Mouse (Mus musculus) lung, embryonic 15.5 days (tissue): ENCODE data around the gene Ctdspl. TPM values are rescaled to one million over a fixed set of nuclear protein-coding genes. Genes with fewer than 3 reads are reported as not detected.

Experiments used
- ATAC-seq: fragments of 200-750 bp; cut with Nextera tagmentation; 2 replicates; pipeline ENCODE4 v1.8.0; 2017; ENCODE audit warnings: moderate number of reproducible peaks, borderline replicate concordance; ENCODE audit not compliant: low FRiP score, low TSS enrichment; ENCODE audit errors: extremely low read depth
- H3K27ac ChIP-seq: fragments of 300-500 bp; sonication (generic); 2 replicates; pipeline ENCODE4 v1.5.1; 2015; ENCODE audit warnings: moderate library complexity, mild to moderate bottlenecking, inconsistent platforms
- H3K27me3 ChIP-seq: fragments of 300-500 bp; sonication (generic); 2 replicates; pipeline ENCODE4 v1.6.1; 2015; ENCODE audit warnings: inconsistent platforms
- H3K36me3 ChIP-seq: fragments of 300-500 bp; sonication (generic); 2 replicates; pipeline ENCODE4 v1.6.1; 2015; ENCODE audit warnings: inconsistent platforms
- H3K4me1 ChIP-seq: fragments of 300-500 bp; sonication (generic); 2 replicates; pipeline ENCODE4 v1.6.1; 2015; ENCODE audit warnings: inconsistent platforms
- H3K4me2 ChIP-seq: fragments of 300-500 bp; sonication (generic); 2 replicates; pipeline ENCODE4 v1.6.1; 2015; ENCODE audit warnings: inconsistent platforms, mild to moderate bottlenecking, moderate library complexity
- H3K4me3 ChIP-seq: fragments of 300-500 bp; sonication (generic); 2 replicates; pipeline ENCODE4 v1.5.1; 2015; ENCODE audit warnings: mild to moderate bottlenecking, inconsistent platforms
- H3K9ac ChIP-seq: fragments of 300-500 bp; sonication (generic); 2 replicates; pipeline ENCODE4 v1.6.1; 2015; ENCODE audit warnings: inconsistent platforms
- H3K9me3 ChIP-seq: fragments of 300-500 bp; sonication (generic); 2 replicates; pipeline ENCODE4 v1.6.1; 2016; ENCODE audit warnings: inconsistent platforms
- WGBS: fragments of 180-500 bp; shearing (Covaris S2); methylation state at CpG from one replicate; pipeline ENCODE4 v1.1.7; 2015; 5-methylcytosine and 5-hydroxymethylcytosine counted together
- polyA plus RNA-seq: library from polyadenylated mRNA; unstranded; fragments of >200 nt; fragmentation: Nextera tagmentation; extraction: Ambion mirVana; gene quantifications from 2 replicates; pipeline ENCODE4 v1.2.1, GENCODE M21; 2015

The Ctdspl gene
- polyA plus RNA-seq, 1 experiment from 2014 or later: 22.2 TPM

- peak; percentile 23; the same call in 1 of the 2 replicates for ATAC-seq
- H3K27me3 ChIP-seq: no peaks in the 10 kb centered on the region
- H3K9me3 ChIP-seq: no peaks in the 10 kb centered on the region
- H3K9ac ChIP-seq: no peak overlapping the region
- no peaks in the 10 kb centered on the region for H3K36me3 ChIP-seq
- peaks cover 61% of the 10 kb centered on the region for H3K4me1 ChIP-seq
- no peak overlapping the region for H3K4me3 ChIP-seq
- WGBS: 45% methylated on average over 9 of the region's 9 CpGs
- H3K4me2 ChIP-seq: peak overlapping the region; percentile 21; the same call in 1 of the 2 replicates
- H3K27ac ChIP-seq: peak overlapping the region; percentile 84
Observed at GRCm38 (mm10) chr9:118975758-118976157, 49.5 kb downstream of the Ctdspl start.

DNA sequence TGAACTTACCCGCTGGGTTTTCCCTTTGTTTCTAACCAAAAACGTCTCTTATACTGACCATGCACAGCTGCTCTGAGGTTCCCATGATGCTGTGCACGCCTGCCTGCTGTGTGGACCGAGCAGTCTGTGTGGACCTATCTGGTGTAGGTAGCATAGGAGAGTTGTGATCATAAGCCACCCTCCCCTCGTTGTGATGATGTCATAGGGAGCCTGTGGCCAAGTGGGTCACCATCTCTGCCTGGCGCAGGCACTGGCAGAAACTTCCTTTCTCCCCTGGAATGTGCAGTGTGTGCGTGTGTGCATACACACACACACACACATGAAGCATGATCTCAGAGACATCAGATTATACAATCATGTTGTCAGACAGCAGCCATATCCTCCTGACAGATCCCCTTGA lies 50.3 kb downstream of the Ctdspl start:
- Histone ChIP-seq H3K36me3 (no peaks in the 10 kb centered on the region), H3K9ac (no peak overlapping the region), H3K9me3 (no peaks in the 10 kb centered on the region), H3K4me2 (no peak overlapping the region), H3K27ac (peak overlapping the region; percentile 84), H3K27me3 (no peaks in the 10 kb centered on the region), H3K4me3 (no peak overlapping the region), H3K4me1 (peaks cover 69% of the 10 kb centered on the region)
- WGBS: 71% methylated on average over 7 of the region's 7 CpGs
- no peak for ATAC-seq

GRCm38 (mm10) chr9:118977425-118977824 lies 51.2 kb downstream of the Ctdspl start:
- Histone ChIP-seq H3K9me3 (no peaks in the 10 kb centered on the region), H3K4me3 (no peak overlapping the region), H3K36me3 (no peaks in the 10 kb centered on the region), H3K4me2 (no peak overlapping the region), H3K9ac (no peak overlapping the region), H3K4me1 (peaks cover 76% of the 10 kb centered on the region), H3K27ac (peak overlapping the region; percentile 38; the same call in 1 of the 2 replicates), H3K27me3 (no peaks in the 10 kb centered on the region)
- ATAC-seq: no peak
- 95% methylated on average over 7 of the region's 7 CpGs for WGBS

DNA sequence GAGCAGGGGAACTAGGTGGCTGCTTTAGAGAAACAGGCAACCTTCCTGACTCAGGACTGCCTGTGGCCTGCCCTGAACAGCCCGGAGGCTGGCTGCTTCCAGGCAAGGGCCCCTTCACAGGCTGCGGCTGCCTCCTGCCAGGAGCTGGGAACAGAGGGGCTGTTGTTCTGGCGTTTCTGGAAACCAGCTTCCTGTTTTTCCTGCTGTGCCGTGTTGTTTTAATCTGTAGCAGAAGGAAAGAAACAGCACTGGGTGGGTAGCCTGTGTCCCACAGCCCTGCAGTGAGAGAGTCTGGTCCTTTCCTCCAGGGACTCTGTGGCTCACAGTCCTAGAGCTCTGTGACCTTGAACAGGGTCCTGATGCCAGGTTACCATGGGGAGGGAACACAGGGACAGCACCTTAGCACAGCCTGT lies 54.2 kb downstream of the Ctdspl start:
- Histone ChIP-seq H3K9me3 (no peaks in the 10 kb centered on the region), H3K27me3 (no peaks in the 10 kb centered on the region), H3K4me2 (0 out of 2 replicates have a peak overlapping the region, but pooled peaks have one; percentile 2), H3K36me3 (no peaks in the 10 kb centered on the region), H3K4me3 (no peak overlapping the region), H3K27ac (peak overlapping the region; percentile 89), H3K9ac (no peak overlapping the region), H3K4me1 (peaks cover 66% of the 10 kb centered on the region)
- WGBS: 6% methylated on average over 4 of the region's 4 CpGs
- 0 out of 2 replicates have a peak, but pooled peaks have one; percentile 36 for ATAC-seq

- H3K4me1 ChIP-seq: peaks cover 49% of the 10 kb centered on the region
- WGBS: 67% methylated on average over 15 of the region's 15 CpGs
- H3K4me3 ChIP-seq: no peak overlapping the region
- no peak overlapping the region for H3K4me2 ChIP-seq
- no peaks in the 10 kb centered on the region for H3K27me3 ChIP-seq
- H3K9me3 ChIP-seq: no peaks in the 10 kb centered on the region
- no peaks in the 10 kb centered on the region for H3K36me3 ChIP-seq
- no peak overlapping the region for H3K9ac ChIP-seq
- ATAC-seq: no peak
- H3K27ac ChIP-seq: no peak overlapping the region
Observed at GRCm38 (mm10) chr9:118984650-118985432, 58.6 kb downstream of the Ctdspl start.

- no peaks in the 10 kb centered on the region for H3K27me3 ChIP-seq
- no peak for ATAC-seq
- no peaks in the 10 kb centered on the region for H3K36me3 ChIP-seq
- H3K9ac ChIP-seq: no peak overlapping the region
- no peak overlapping the region for H3K4me2 ChIP-seq
- WGBS: 50% methylated on average over 11 of the region's 11 CpGs
- no peak overlapping the region for H3K4me3 ChIP-seq
- peaks cover 45% of the 10 kb centered on the region for H3K4me1 ChIP-seq
- peak overlapping the region; percentile 21; the same call in 1 of the 2 replicates for H3K27ac ChIP-seq
- H3K9me3 ChIP-seq: no peaks in the 10 kb centered on the region
Observed at GRCm38 (mm10) chr9:118986286-118986685, 60.0 kb downstream of the Ctdspl start.

DNA sequence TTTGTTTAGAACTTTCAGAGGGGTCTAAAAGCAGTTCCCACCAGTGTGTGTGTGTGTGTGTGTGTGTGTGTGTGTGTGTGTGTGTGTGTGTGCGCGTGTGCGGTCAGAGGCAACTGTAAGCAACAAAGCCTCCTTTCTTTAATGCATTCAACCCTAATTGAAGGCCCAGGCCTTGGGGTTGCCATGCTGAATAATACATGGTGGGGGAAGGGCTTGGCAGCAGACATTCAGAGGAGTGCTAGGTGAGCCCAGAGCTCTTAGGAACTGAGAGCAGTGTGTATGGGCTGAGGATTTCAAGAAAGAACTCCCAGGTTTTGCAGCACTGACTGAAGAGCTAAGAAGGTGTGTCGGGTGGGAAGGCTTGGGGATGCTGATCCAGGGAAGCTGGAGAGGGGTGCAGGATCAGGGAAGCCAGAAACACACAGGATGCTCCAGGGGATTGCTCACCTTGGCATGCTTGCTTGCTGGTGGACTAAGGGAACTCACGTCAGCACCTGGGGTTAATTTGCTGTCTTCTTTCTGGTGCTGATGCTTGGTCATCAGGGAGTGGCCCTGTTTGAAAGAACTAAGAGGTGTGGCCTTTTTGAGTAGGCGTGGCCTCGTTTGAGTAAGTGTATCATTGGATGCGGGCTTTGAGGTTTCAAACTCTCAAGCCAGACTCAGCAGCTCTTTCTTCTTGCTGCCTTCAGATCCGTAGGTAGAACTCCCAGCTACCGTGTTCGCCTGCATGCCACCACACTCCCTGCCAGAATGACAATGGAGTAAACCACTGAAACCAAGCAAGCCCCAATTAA lies 62.7 kb downstream of the Ctdspl start:
- peaks cover 48% of the 10 kb centered on the region for H3K4me1 ChIP-seq
- no peaks in the 10 kb centered on the region for H3K27me3 ChIP-seq
- ATAC-seq: no peak
- no peak overlapping the region for H3K4me2 ChIP-seq
- no peak overlapping the region for H3K9ac ChIP-seq
- no peaks in the 10 kb centered on the region for H3K9me3 ChIP-seq
- no peak overlapping the region for H3K27ac ChIP-seq
- no peak overlapping the region for H3K4me3 ChIP-seq
- WGBS: 86% methylated on average over 11 of the region's 11 CpGs
- H3K36me3 ChIP-seq: 0 out of 2 replicates have a peak, but pooled peaks cover 3% of the 10 kb centered on the region

GRCm38 (mm10) chr9:118990490-118990889 lies 64.2 kb downstream of the Ctdspl start:
- Histone ChIP-seq H3K4me2 (no peak overlapping the region), H3K9me3 (no peaks in the 10 kb centered on the region), H3K36me3 (0 out of 2 replicates have a peak, but pooled peaks cover 3% of the 10 kb centered on the region), H3K4me1 (peaks cover 51% of the 10 kb centered on the region), H3K9ac (no peak overlapping the region), H3K4me3 (no peak overlapping the region), H3K27me3 (no peaks in the 10 kb centered on the region), H3K27ac (no peak overlapping the region)
- 63% methylated on average over 7 of the region's 7 CpGs for WGBS
- no peak for ATAC-seq

GRCm38 (mm10) chr9:118991750-118992585 lies 65.7 kb downstream of the Ctdspl start:
- H3K9ac ChIP-seq: no peak overlapping the region
- no peak overlapping the region for H3K4me2 ChIP-seq
- H3K27ac ChIP-seq: peak overlapping the region; percentile 46
- H3K36me3 ChIP-seq: 0 out of 2 replicates have a peak, but pooled peaks cover 3% of the 10 kb centered on the region
- 71% methylated on average over 21 of the region's 21 CpGs for WGBS
- no peaks in the 10 kb centered on the region for H3K27me3 ChIP-seq
- ATAC-seq: no peak
- no peaks in the 10 kb centered on the region for H3K9me3 ChIP-seq
- peaks cover 48% of the 10 kb centered on the region for H3K4me1 ChIP-seq
- H3K4me3 ChIP-seq: no peak overlapping the region

DNA sequence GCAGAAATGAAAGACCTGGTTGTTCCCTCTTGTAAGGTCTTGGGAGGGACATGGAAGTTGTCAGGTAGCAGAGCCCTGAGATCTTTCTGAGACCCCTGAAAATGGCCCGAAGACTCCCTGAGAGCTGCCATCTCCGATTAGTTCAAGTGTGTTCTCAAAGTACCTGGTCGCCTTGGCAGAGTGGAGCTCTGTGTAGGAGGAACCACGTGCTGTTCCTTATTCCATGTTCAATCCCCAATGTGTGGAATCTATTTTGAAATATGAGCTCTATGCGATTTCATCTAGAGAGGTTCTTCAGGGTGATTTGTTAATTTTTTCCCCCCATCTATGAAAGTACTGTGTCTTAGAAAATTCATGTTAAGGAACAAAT lies 66.3 kb downstream of the Ctdspl start:
- ATAC-seq: no peak
- H3K9ac ChIP-seq: no peak overlapping the region
- H3K27ac ChIP-seq: peak overlapping the region; percentile 46
- WGBS: 84% methylated on average over 5 of the region's 5 CpGs
- H3K27me3 ChIP-seq: no peaks in the 10 kb centered on the region
- H3K4me3 ChIP-seq: no peak overlapping the region
- no peaks in the 10 kb centered on the region for H3K9me3 ChIP-seq
- H3K4me1 ChIP-seq: peaks cover 48% of the 10 kb centered on the region
- no peak overlapping the region for H3K4me2 ChIP-seq
- 0 out of 2 replicates have a peak, but pooled peaks cover 3% of the 10 kb centered on the region for H3K36me3 ChIP-seq

GRCm38 (mm10) chr9:118994524-118995227 lies 68.4 kb downstream of the Ctdspl start:
- Histone ChIP-seq H3K27ac (peak overlapping the region; percentile 5), H3K9ac (no peak overlapping the region), H3K36me3 (0 out of 2 replicates have a peak, but pooled peaks cover 3% of the 10 kb centered on the region), H3K9me3 (no peaks in the 10 kb centered on the region), H3K27me3 (no peaks in the 10 kb centered on the region), H3K4me1 (peaks cover 46% of the 10 kb centered on the region), H3K4me2 (no peak overlapping the region), H3K4me3 (no peak overlapping the region)
- ATAC-seq: peak; percentile 12; the same call in 1 of the 2 replicates
- 49% methylated on average over 12 of the region's 12 CpGs for whole genome bisulfite sequencing
